Mouse (Mus musculus): ENCODE measurements around the gene Olfr775. TPM values are rescaled to one million over a fixed set of nuclear protein-coding genes. Genes with fewer than 3 reads are reported as not detected.

Olfr775 gene
- not detected in 2 replicates for polyA plus RNA-seq (2012; ENCODE audit: insufficient read depth, insufficient read length, missing spikeins)

DNA sequence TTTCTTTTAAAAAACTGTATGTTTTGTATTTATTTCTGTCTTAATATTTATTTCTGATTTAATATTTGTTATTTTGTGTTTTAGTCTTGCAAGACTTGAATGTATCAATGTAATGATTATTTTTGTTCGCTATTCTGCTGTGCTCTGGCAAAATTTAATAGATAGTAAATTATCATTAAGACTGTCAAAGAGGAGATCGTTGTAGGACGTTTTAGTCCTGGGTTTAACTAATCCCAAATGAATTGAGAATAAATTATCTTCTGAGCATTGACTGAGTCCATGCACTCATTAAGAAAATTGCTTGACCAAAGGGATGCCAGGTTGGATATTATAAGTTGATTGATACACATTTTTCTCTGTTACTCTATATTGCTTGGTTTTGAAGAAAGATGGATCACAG lies at the start of gene Olfr775:
Olfr775 (plus strand) TSS at position 301 of the 400 bp plus-strand sequence.
- no peak within 1 kb of the TSS for H3K4me3 ChIP-seq (ENCODE audit: insufficient read depth, low read length)
- H3K27ac ChIP-seq (ENCODE audit: insufficient read depth, low read depth, low read length) = no peak within 1 kb of the TSS
- no peaks in the 10 kb centered on the region for H3K4me1 ChIP-seq (ENCODE audit: control insufficient read depth, insufficient read depth, low read length)
- no peak for TF ChIP-seq POLR2A (IDR thresholded peaks at IDR 0.05; ENCODE audit: borderline replicate concordance, low read depth, low read length)
- TF ChIP-seq CTCF (IDR thresholded peaks at IDR 0.05; ENCODE audit: low read depth, low read length) = no peak

DNA sequence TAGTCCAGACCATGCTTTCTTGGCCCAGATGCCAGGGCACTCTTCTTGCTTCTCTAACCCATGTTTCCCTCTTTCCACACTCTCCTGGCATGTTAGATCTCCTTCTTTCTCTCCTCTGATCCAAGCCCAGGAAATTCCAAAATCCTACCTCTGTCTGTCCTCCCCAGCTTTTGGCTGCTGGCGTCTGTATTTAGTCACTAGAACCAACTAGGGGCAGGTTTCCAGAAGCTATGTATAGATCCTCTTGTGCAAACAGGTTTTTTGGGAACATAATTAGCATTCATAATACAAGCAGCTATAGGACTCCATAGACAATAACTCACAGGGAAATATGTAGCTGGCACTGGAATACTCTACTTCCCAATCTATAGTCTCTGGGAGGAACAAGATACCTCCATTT lies 17.5 kb upstream of the Olfr775 start:
- Histone ChIP-seq H3K4me1 (ENCODE audit: control insufficient read depth, insufficient read depth, low read length) (no peaks in the 10 kb centered on the region), H3K27ac (ENCODE audit: insufficient read depth, low read depth, low read length) (no peak overlapping the region), H3K4me3 (ENCODE audit: insufficient read depth, low read length) (no peak overlapping the region)
- TF ChIP-seq CTCF (IDR thresholded peaks at IDR 0.05; ENCODE audit: low read depth, low read length) = no peak
- no peak for TF ChIP-seq POLR2A (IDR thresholded peaks at IDR 0.05; ENCODE audit: borderline replicate concordance, low read depth, low read length)

- no peaks in the 10 kb centered on the region for H3K4me1 ChIP-seq (ENCODE audit: control insufficient read depth, insufficient read depth, low read length)
- no peak within 1 kb of the TSS for H3K27ac ChIP-seq (ENCODE audit: insufficient read depth, low read depth, low read length)
- no peak for TF ChIP-seq CTCF (IDR thresholded peaks at IDR 0.05; ENCODE audit: low read depth, low read length)
- no peak for TF ChIP-seq POLR2A (IDR thresholded peaks at IDR 0.05; ENCODE audit: borderline replicate concordance, low read depth, low read length)
- no peak within 1 kb of the TSS for H3K4me3 ChIP-seq (ENCODE audit: insufficient read depth, low read length)
Observed at GRCm38 (mm10) chr10:129235904-129236303, 12.3 kb upstream of the Olfr775 start, which contains the start of gene Olfr774. Olfr774 (plus strand) TSS chr10:129236204.

- TF ChIP-seq CTCF (IDR thresholded peaks at IDR 0.05; ENCODE audit: low read depth, low read length) (no peak), POLR2A (IDR thresholded peaks at IDR 0.05; ENCODE audit: borderline replicate concordance, low read depth, low read length) (no peak)
Observed at GRCm38 (mm10) chr10:129258827-129259226, 10.6 kb downstream of the Olfr775 start, which contains the start of gene Olfr776. Olfr776 (plus strand) TSS chr10:129259127.

GRCm38 (mm10) chr10:129271081-129271535 lies 22.9 kb downstream of the Olfr775 start, which contains the start of gene Olfr777:
Olfr777 (minus strand) TSS chr10:129271485.
- Histone ChIP-seq H3K4me1 (ENCODE audit: control insufficient read depth, insufficient read depth, low read length) (no peaks in the 10 kb centered on the region), H3K27ac (ENCODE audit: insufficient read depth, low read depth, low read length) (no peak within 1 kb of the TSS), H3K4me3 (ENCODE audit: insufficient read depth, low read length) (no peak within 1 kb of the TSS)
- TF ChIP-seq POLR2A (IDR thresholded peaks at IDR 0.05; ENCODE audit: borderline replicate concordance, low read depth, low read length) (no peak), CTCF (IDR thresholded peaks at IDR 0.05; ENCODE audit: low read depth, low read length) (no peak)

More at GRCm38 (mm10) chr10:129258827-129259226, 10.6 kb downstream of the Olfr775 start, which contains the start of gene Olfr776:
- Histone ChIP-seq H3K4me1 (ENCODE audit: control insufficient read depth, insufficient read depth, low read length) (no peaks in the 10 kb centered on the region), H3K27ac (ENCODE audit: insufficient read depth, low read depth, low read length) (no peak within 1 kb of the TSS), H3K4me3 (ENCODE audit: insufficient read depth, low read length) (no peak within 1 kb of the TSS)

Other genes starting within 250 kb of the Olfr775 start
- gene Olfr763, start 237.6 kb upstream of the Olfr775 start, polyA plus RNA-seq (2012; ENCODE audit: insufficient read depth, insufficient read length, missing spikeins) = not detected in 2 replicates
- gene Olfr764-ps1, start 208.5 kb upstream of the Olfr775 start, polyA plus RNA-seq (2012; ENCODE audit: insufficient read depth, insufficient read length, missing spikeins) = not detected in 2 replicates
- not detected in 2 replicates for gene Olfr765, start 198.4 kb upstream of the Olfr775 start, polyA plus RNA-seq (2012; ENCODE audit: insufficient read depth, insufficient read length, missing spikeins)
- gene Olfr766-ps1, start 179.4 kb upstream of the Olfr775 start, polyA plus RNA-seq (2012; ENCODE audit: insufficient read depth, insufficient read length, missing spikeins) = not detected in 2 replicates
- gene Olfr767, start 165.5 kb upstream of the Olfr775 start, polyA plus RNA-seq (2012; ENCODE audit: insufficient read depth, insufficient read length, missing spikeins) = not detected in 2 replicates
- not detected in 2 replicates for gene Olfr768, start 149.0 kb upstream of the Olfr775 start, polyA plus RNA-seq (2012; ENCODE audit: insufficient read depth, insufficient read length, missing spikeins)
- not detected in 2 replicates for gene Olfr769, start 130.6 kb upstream of the Olfr775 start, polyA plus RNA-seq (2012; ENCODE audit: insufficient read depth, insufficient read length, missing spikeins)
- not detected in 2 replicates for gene Olfr770, start 109.4 kb upstream of the Olfr775 start, polyA plus RNA-seq (2012; ENCODE audit: insufficient read depth, insufficient read length, missing spikeins)
- not detected in 2 replicates for gene Olfr771, start 83.7 kb upstream of the Olfr775 start, polyA plus RNA-seq (2012; ENCODE audit: insufficient read depth, insufficient read length, missing spikeins)
- gene Olfr772, start 70.5 kb upstream of the Olfr775 start, polyA plus RNA-seq (2012; ENCODE audit: insufficient read depth, insufficient read length, missing spikeins) = not detected in 2 replicates
- not detected in 2 replicates for gene Olfr773, start 61.0 kb upstream of the Olfr775 start, polyA plus RNA-seq (2012; ENCODE audit: insufficient read depth, insufficient read length, missing spikeins)
- gene Olfr774, start 12.2 kb upstream of the Olfr775 start, polyA plus RNA-seq (2012; ENCODE audit: insufficient read depth, insufficient read length, missing spikeins) = not detected in 2 replicates
- not detected in 2 replicates for gene Olfr776, start 10.7 kb downstream of the Olfr775 start, polyA plus RNA-seq (2012; ENCODE audit: insufficient read depth, insufficient read length, missing spikeins)
- gene Olfr777, start 23.1 kb downstream of the Olfr775 start, polyA plus RNA-seq (2012; ENCODE audit: insufficient read depth, insufficient read length, missing spikeins) = 0.15 TPM in 1 of 2 replicates, not detected in the other
- not detected in 2 replicates for gene Olfr780, start 69.7 kb downstream of the Olfr775 start, polyA plus RNA-seq (2012; ENCODE audit: insufficient read depth, insufficient read length, missing spikeins)
- not detected in 2 replicates for gene Olfr781, start 80.4 kb downstream of the Olfr775 start, polyA plus RNA-seq (2012; ENCODE audit: insufficient read depth, insufficient read length, missing spikeins)
- gene Olfr782, start 100.4 kb downstream of the Olfr775 start, polyA plus RNA-seq (2012; ENCODE audit: insufficient read depth, insufficient read length, missing spikeins) = not detected in 2 replicates
- gene Olfr784, start 135.7 kb downstream of the Olfr775 start, polyA plus RNA-seq (2012; ENCODE audit: insufficient read depth, insufficient read length, missing spikeins) = not detected in 2 replicates
- not detected in 2 replicates for gene Olfr785, start 157.0 kb downstream of the Olfr775 start, polyA plus RNA-seq (2012; ENCODE audit: insufficient read depth, insufficient read length, missing spikeins)
- not detected in 2 replicates for gene Olfr786, start 178.9 kb downstream of the Olfr775 start, polyA plus RNA-seq (2012; ENCODE audit: insufficient read depth, insufficient read length, missing spikeins)
- gene Olfr787, start 213.4 kb downstream of the Olfr775 start, polyA plus RNA-seq (2012; ENCODE audit: insufficient read depth, insufficient read length, missing spikeins) = not detected in 2 replicates
- not detected in 2 replicates for gene Olfr788, start 222.6 kb downstream of the Olfr775 start, polyA plus RNA-seq (2012; ENCODE audit: insufficient read depth, insufficient read length, missing spikeins)
- not detected in 2 replicates for gene Olfr789, start 236.3 kb downstream of the Olfr775 start, polyA plus RNA-seq (2012; ENCODE audit: insufficient read depth, insufficient read length, missing spikeins)